In genomic region chr4:41695800-41696199, GRCm38 (mm10) we compare ENCODE assay signal across 12 mouse cellular contexts. TPM values are rescaled to one million over a fixed set of nuclear protein-coding genes. Genes with fewer than 3 reads are reported as not detected.
DNase-seq lines count a peak whose midpoint lies in the region; ATAC-seq and TF ChIP-seq lines count a peak whose summit lies in the region.
"Not testable (repeated sequence)": the region's sequence is repeated elsewhere in the genome, so short reads cannot be mapped to it uniquely, and the experiment has no call there.
"Had no signal": no experiment of that assay in that cellular context is flagged by ENCODE, and none has a peak within 500 bp of the region (broad histone marks: within the 10 kb centered on the region; RNA-seq: fewer than 3 reads in every experiment).

No protein-coding gene starts in this region.

- not testable (repeated sequence) for ATAC-seq in embryonic facial prominence, embryonic 11.5 days (replicated peaks; ENCODE audit: insufficient number of reproducible peaks, low FRiP score, low TSS enrichment, low read depth); forebrain, embryonic 13.5 days; heart, embryonic 12.5 days (ENCODE audit: insufficient number of reproducible peaks, low FRiP score); hindbrain, embryonic 13.5 days (ENCODE audit: low FRiP score); kidney, embryonic 16.5 days (ENCODE audit: low FRiP score, low TSS enrichment); lung, embryonic 14.5 days (ENCODE audit: insufficient read depth); midbrain, embryonic 15.5 days (replicated peaks)

- not testable (repeated sequence) for H3K9ac ChIP-seq in embryonic facial prominence, embryonic 11.5 days (replicated peaks; ENCODE audit: low read length); forebrain, embryonic 13.5 days; heart, embryonic 12.5 days; hindbrain, embryonic 13.5 days; kidney, embryonic 16.5 days (replicated peaks; ENCODE audit: low read length); lung, embryonic 14.5 days; midbrain, embryonic 15.5 days

- not testable (repeated sequence) for DNase-seq in embryonic facial prominence, embryonic 11.5 days (ENCODE audit: low spot score); lung, embryonic 14.5 days

- not testable (repeated sequence) for H3K27ac ChIP-seq in embryonic facial prominence, embryonic 11.5 days (replicated peaks; ENCODE audit: low read depth, low read length); forebrain, embryonic 13.5 days; heart, embryonic 12.5 days (ENCODE audit: poor library complexity, severe bottlenecking); hindbrain, embryonic 13.5 days; kidney, embryonic 16.5 days (ENCODE audit: low read length); lung, embryonic 14.5 days (ENCODE audit: low read depth); midbrain, embryonic 15.5 days; olfactory bulb, adult 2 months (ENCODE audit: insufficient read depth, low read depth, low read length)

- not testable (repeated sequence) for H3K4me1 ChIP-seq in embryonic facial prominence, embryonic 11.5 days (ENCODE audit: control insufficient read depth, insufficient read depth, low read length); forebrain, embryonic 13.5 days; heart, embryonic 12.5 days (replicated peaks); hindbrain, embryonic 13.5 days (replicated peaks); kidney, embryonic 16.5 days (ENCODE audit: insufficient read depth, low read length); lung, embryonic 14.5 days (ENCODE audit: insufficient read depth); midbrain, embryonic 15.5 days; olfactory bulb, adult 2 months (ENCODE audit: control insufficient read depth, insufficient read depth, low read length)

- WGBS in embryonic facial prominence, embryonic 11.5 days = 3% methylated on average over 9 of the region's 38 CpGs
- WGBS in forebrain, embryonic 13.5 days = 3% methylated on average over 19 of the region's 38 CpGs
- 2% methylated on average over 12 of the region's 38 CpGs for WGBS in heart, embryonic 12.5 days
- WGBS in hindbrain, embryonic 13.5 days = 1% methylated on average over 22 of the region's 38 CpGs
- 2% methylated on average over 8 of the region's 38 CpGs for WGBS in kidney, embryonic 16.5 days
- 2% methylated on average over 18 of the region's 38 CpGs for WGBS in lung, embryonic 14.5 days
- WGBS in midbrain, embryonic 15.5 days = 3% methylated on average over 20 of the region's 38 CpGs
- WGBS in olfactory bulb, adult 2 months = 5% methylated on average over 17 of the region's 38 CpGs

- TF ChIP-seq CTCF in lung, embryonic 14.5 days (IDR thresholded peaks at IDR 0.05; ENCODE audit: low read depth); olfactory bulb, adult 2 months (IDR thresholded peaks at IDR 0.05; ENCODE audit: insufficient read depth, low read depth, low read length): not testable (repeated sequence)

- H3K9me3 ChIP-seq in embryonic facial prominence, embryonic 11.5 days (replicated peaks; ENCODE audit: control insufficient read depth, low read length); forebrain, embryonic 13.5 days (replicated peaks); heart, embryonic 12.5 days (replicated peaks); hindbrain, embryonic 13.5 days; kidney, embryonic 16.5 days (ENCODE audit: low read length); lung, embryonic 14.5 days (ENCODE audit: low read depth, low read length); midbrain, embryonic 15.5 days: not testable (repeated sequence)

- H3K4me2 ChIP-seq in embryonic facial prominence, embryonic 11.5 days (ENCODE audit: low read depth, low read length) = peak overlapping the region; percentile 36
- H3K4me2 ChIP-seq in forebrain, embryonic 13.5 days = peak overlapping the region; percentile 49
- peak overlapping the region; percentile 57 for H3K4me2 ChIP-seq in heart, embryonic 12.5 days
- H3K4me2 ChIP-seq in hindbrain, embryonic 13.5 days = peak overlapping the region; percentile 42
- H3K4me2 ChIP-seq in kidney, embryonic 16.5 days (replicated peaks; ENCODE audit: low read depth, low read length) = peak overlapping the region; percentile 35
- H3K4me2 ChIP-seq in lung, embryonic 14.5 days = peak overlapping the region; percentile 45
- peak overlapping the region; percentile 38; the same call in 1 of the 2 replicates for H3K4me2 ChIP-seq in midbrain, embryonic 15.5 days

- not testable (repeated sequence) for H3K27me3 ChIP-seq in embryonic facial prominence, embryonic 11.5 days (ENCODE audit: control insufficient read depth, insufficient read depth, low read length); forebrain, embryonic 13.5 days; hindbrain, embryonic 13.5 days; kidney, embryonic 16.5 days (ENCODE audit: insufficient read depth, low read length); lung, embryonic 14.5 days (ENCODE audit: insufficient read depth, low read length); midbrain, embryonic 15.5 days (replicated peaks)
- peaks cover 16% of the 10 kb centered on the region for H3K27me3 ChIP-seq in heart, embryonic 12.5 days (replicated peaks)

- H3K4me3 ChIP-seq in embryonic facial prominence, embryonic 11.5 days (ENCODE audit: low read depth, low read length) = not testable (repeated sequence)
- H3K4me3 ChIP-seq in forebrain, embryonic 13.5 days = peak overlapping the region; percentile 26
- peak overlapping the region; percentile 21; the same call in 1 of the 2 replicates for H3K4me3 ChIP-seq in heart, embryonic 12.5 days
- peak overlapping the region; percentile 25 for H3K4me3 ChIP-seq in hindbrain, embryonic 13.5 days
- H3K4me3 ChIP-seq in kidney, embryonic 16.5 days (ENCODE audit: low read length) = peak overlapping the region; percentile 23; the same call in 1 of the 2 replicates
- H3K4me3 ChIP-seq in lung, embryonic 14.5 days (ENCODE audit: low read depth, low read length) = peak overlapping the region; percentile 18; the same call in 1 of the 2 replicates
- H3K4me3 ChIP-seq in midbrain, embryonic 15.5 days = peak overlapping the region; percentile 24
- peak overlapping the region; percentile 39 for H3K4me3 ChIP-seq in olfactory bulb, adult 2 months (ENCODE audit: insufficient read depth, low read depth, low read length)

- H3K36me3 ChIP-seq in embryonic facial prominence, embryonic 11.5 days (replicated peaks; ENCODE audit: control insufficient read depth, insufficient read depth, low read depth, low read length); forebrain, embryonic 13.5 days (ENCODE audit: poor library complexity, severe bottlenecking); heart, embryonic 12.5 days; hindbrain, embryonic 13.5 days; kidney, embryonic 16.5 days (ENCODE audit: insufficient read depth, low read length); lung, embryonic 14.5 days (ENCODE audit: insufficient read depth); midbrain, embryonic 15.5 days (replicated peaks): not testable (repeated sequence)

- not testable (repeated sequence) for TF ChIP-seq POLR2A in olfactory bulb, adult 2 months (IDR thresholded peaks at IDR 0.05; ENCODE audit: insufficient read depth, low read depth, low read length)

RNA-seq across cellular contexts. Expression of gene Cntfr, which starts 1.1 kb away (rescaled TPM):
- 8.8 and 9.8 TPM in 2 replicates for polyA plus RNA-seq in embryonic facial prominence, embryonic 11.5 days (2014; fragmentation: Nextera tagmentation; extraction: Ambion mirVana)
- polyA plus RNA-seq in forebrain, embryonic 13.5 days (2015; fragmentation: Nextera tagmentation; extraction: Ambion mirVana) = 21.1 and 21.8 TPM in 2 replicates
- 3.7 TPM in 2 replicates for polyA plus RNA-seq in heart, embryonic 12.5 days (2016; fragmentation: Nextera tagmentation; extraction: Ambion mirVana)
- polyA plus RNA-seq in hindbrain, embryonic 13.5 days (2015; fragmentation: Nextera tagmentation; extraction: Ambion mirVana) = 24.4 and 27.8 TPM in 2 replicates
- 18.8 and 22.8 TPM in 2 replicates for polyA plus RNA-seq in kidney, embryonic 16.5 days (2015; fragmentation: Nextera tagmentation; extraction: Ambion mirVana)
- 8.2 and 9.6 TPM in 2 replicates for polyA plus RNA-seq in lung, embryonic 14.5 days (2014; fragmentation: Nextera tagmentation; extraction: Ambion mirVana)
- 28.1 and 32.2 TPM in 2 replicates for polyA plus RNA-seq in midbrain, embryonic 15.5 days (2015; fragmentation: Nextera tagmentation; extraction: Ambion mirVana)
- polyA plus RNA-seq in olfactory bulb, adult 2 months (2012; ENCODE audit: insufficient read depth, insufficient read length, low replicate concordance, missing spikeins) = not detected in 2 replicates
- polyA plus RNA-seq: activated CD4-positive, CD25-positive, alpha-beta regulatory T cell, adult 4 months; macrophage had no signal

RNA-seq across cellular contexts. Expression of gene Il11ra1, which starts 4.0 kb away (rescaled TPM):
- 199 and 201 TPM in 2 replicates for polyA plus RNA-seq in embryonic facial prominence, embryonic 11.5 days (2014; fragmentation: Nextera tagmentation; extraction: Ambion mirVana)
- 28.1 and 30.7 TPM in 2 replicates for polyA plus RNA-seq in forebrain, embryonic 13.5 days (2015; fragmentation: Nextera tagmentation; extraction: Ambion mirVana)
- 148 and 159 TPM in 2 replicates for polyA plus RNA-seq in heart, embryonic 12.5 days (2016; fragmentation: Nextera tagmentation; extraction: Ambion mirVana)
- 47.6 and 48.5 TPM in 2 replicates for polyA plus RNA-seq in hindbrain, embryonic 13.5 days (2015; fragmentation: Nextera tagmentation; extraction: Ambion mirVana)
- 168 and 184 TPM in 2 replicates for polyA plus RNA-seq in kidney, embryonic 16.5 days (2015; fragmentation: Nextera tagmentation; extraction: Ambion mirVana)
- 111 and 129 TPM in 2 replicates for polyA plus RNA-seq in lung, embryonic 14.5 days (2014; fragmentation: Nextera tagmentation; extraction: Ambion mirVana)
- polyA plus RNA-seq in midbrain, embryonic 15.5 days (2015; fragmentation: Nextera tagmentation; extraction: Ambion mirVana) = 37.5 and 40.3 TPM in 2 replicates
- not detected in 2 replicates for polyA plus RNA-seq in olfactory bulb, adult 2 months (2012; ENCODE audit: insufficient read depth, insufficient read length, low replicate concordance, missing spikeins)

RNA-seq across cellular contexts. Expression of gene Rpp25l, which starts 17.5 kb away (rescaled TPM):
- polyA plus RNA-seq in embryonic facial prominence, embryonic 11.5 days (2014; fragmentation: Nextera tagmentation; extraction: Ambion mirVana) = 89.4 and 101 TPM in 2 replicates
- 80.7 and 83.8 TPM in 2 replicates for polyA plus RNA-seq in forebrain, embryonic 13.5 days (2015; fragmentation: Nextera tagmentation; extraction: Ambion mirVana)
- 39.7 and 40.9 TPM in 2 replicates for polyA plus RNA-seq in heart, embryonic 12.5 days (2016; fragmentation: Nextera tagmentation; extraction: Ambion mirVana)
- 63.0 and 66.8 TPM in 2 replicates for polyA plus RNA-seq in hindbrain, embryonic 13.5 days (2015; fragmentation: Nextera tagmentation; extraction: Ambion mirVana)
- polyA plus RNA-seq in kidney, embryonic 16.5 days (2015; fragmentation: Nextera tagmentation; extraction: Ambion mirVana) = 76.0 and 84.9 TPM in 2 replicates
- polyA plus RNA-seq in lung, embryonic 14.5 days (2014; fragmentation: Nextera tagmentation; extraction: Ambion mirVana) = 87.1 and 90.3 TPM in 2 replicates
- 59.1 and 64.6 TPM in 2 replicates for polyA plus RNA-seq in midbrain, embryonic 15.5 days (2015; fragmentation: Nextera tagmentation; extraction: Ambion mirVana)
- polyA plus RNA-seq in olfactory bulb, adult 2 months (2012; ENCODE audit: insufficient read depth, insufficient read length, low replicate concordance, missing spikeins) = not detected in 2 replicates

RNA-seq across cellular contexts. Expression of gene Dctn3, which starts 27.2 kb away (rescaled TPM):
- 119 and 128 TPM in 2 replicates for polyA plus RNA-seq in embryonic facial prominence, embryonic 11.5 days (2014; fragmentation: Nextera tagmentation; extraction: Ambion mirVana)
- 259 and 262 TPM in 2 replicates for polyA plus RNA-seq in forebrain, embryonic 13.5 days (2015; fragmentation: Nextera tagmentation; extraction: Ambion mirVana)
- 113 and 118 TPM in 2 replicates for polyA plus RNA-seq in heart, embryonic 12.5 days (2016; fragmentation: Nextera tagmentation; extraction: Ambion mirVana)
- polyA plus RNA-seq in hindbrain, embryonic 13.5 days (2015; fragmentation: Nextera tagmentation; extraction: Ambion mirVana) = 301 and 303 TPM in 2 replicates
- polyA plus RNA-seq in kidney, embryonic 16.5 days (2015; fragmentation: Nextera tagmentation; extraction: Ambion mirVana) = 137 and 149 TPM in 2 replicates
- 103 and 106 TPM in 2 replicates for polyA plus RNA-seq in lung, embryonic 14.5 days (2014; fragmentation: Nextera tagmentation; extraction: Ambion mirVana)
- polyA plus RNA-seq in midbrain, embryonic 15.5 days (2015; fragmentation: Nextera tagmentation; extraction: Ambion mirVana) = 295 and 308 TPM in 2 replicates
- polyA plus RNA-seq in olfactory bulb, adult 2 months (2012; ENCODE audit: insufficient read depth, insufficient read length, low replicate concordance, missing spikeins) = not detected in 2 replicates

RNA-seq across cellular contexts. Expression of gene Arid3c, which starts 35.1 kb away (rescaled TPM):
- polyA plus RNA-seq in embryonic facial prominence, embryonic 11.5 days (2014; fragmentation: Nextera tagmentation; extraction: Ambion mirVana) = 0.42 TPM in 1 of 2 replicates, not detected in the other
- 0.26 TPM in 2 replicates for polyA plus RNA-seq in forebrain, embryonic 13.5 days (2015; fragmentation: Nextera tagmentation; extraction: Ambion mirVana)
- polyA plus RNA-seq in heart, embryonic 12.5 days (2016; fragmentation: Nextera tagmentation; extraction: Ambion mirVana) = not detected in 2 replicates
- 1.1 and 2.2 TPM in 2 replicates for polyA plus RNA-seq in hindbrain, embryonic 13.5 days (2015; fragmentation: Nextera tagmentation; extraction: Ambion mirVana)
- not detected in 2 replicates for polyA plus RNA-seq in kidney, embryonic 16.5 days (2015; fragmentation: Nextera tagmentation; extraction: Ambion mirVana)
- polyA plus RNA-seq in lung, embryonic 14.5 days (2014; fragmentation: Nextera tagmentation; extraction: Ambion mirVana) = not detected in 2 replicates
- polyA plus RNA-seq in midbrain, embryonic 15.5 days (2015; fragmentation: Nextera tagmentation; extraction: Ambion mirVana) = 0.56 and 1.1 TPM in 2 replicates
- not detected in 2 replicates for polyA plus RNA-seq in olfactory bulb, adult 2 months (2012; ENCODE audit: insufficient read depth, insufficient read length, low replicate concordance, missing spikeins)
- polyA plus RNA-seq: activated CD4-positive, CD25-positive, alpha-beta regulatory T cell, adult 4 months; C2C12; liver, adult 2 months; macrophage had no signal

Comparison
In these comparisons a context has a peak if more than half of its experiments do, and no peak if none do; other contexts are left out.
1. RNA of gene Il11ra1, which starts 4.0 kb away (polyA plus RNA-seq): 199 to 201 TPM in embryonic facial prominence, embryonic 11.5 days, 168 to 184 TPM in kidney, embryonic 16.5 days, 148 to 159 TPM in heart, embryonic 12.5 days, 111 to 129 TPM in lung, embryonic 14.5 days, 47.6 to 48.5 TPM in hindbrain, embryonic 13.5 days, 37.5 to 40.3 TPM in midbrain, embryonic 15.5 days and 28.1 to 30.7 TPM in forebrain, embryonic 13.5 days; not detected in olfactory bulb, adult 2 months; every median in the first group is over 10 times any median in the second.
2. RNA of gene Rpp25l, which starts 17.5 kb away (polyA plus RNA-seq): 87.1 to 90.3 TPM in lung, embryonic 14.5 days, 89.4 to 101 TPM in embryonic facial prominence, embryonic 11.5 days, 76.0 to 84.9 TPM in kidney, embryonic 16.5 days, 80.7 to 83.8 TPM in forebrain, embryonic 13.5 days, 63.0 to 66.8 TPM in hindbrain, embryonic 13.5 days, 59.1 to 64.6 TPM in midbrain, embryonic 15.5 days and 39.7 to 40.9 TPM in heart, embryonic 12.5 days; not detected in olfactory bulb, adult 2 months; every median in the first group is over 10 times any median in the second.
3. Peak in every context shown above with its lines, with median percentiles within 50 percentile points of each other: H3K4me2 ChIP-seq.